Mouse (Mus musculus) G1E (cell line): ENCODE data around the gene Il24. TPM values are rescaled to one million over a fixed set of nuclear protein-coding genes. Genes with fewer than 3 reads are reported as not detected.
A peak's percentile ranks its signal among the peaks of the same experiment; 100 is the strongest.

Source experiments
- ATAC-seq: 2 replicates; pipeline ENCODE4 v1.8.0; 2016; ENCODE audit warnings: mild to moderate bottlenecking; ENCODE audit not compliant: insufficient number of reproducible peaks, poor library complexity, low FRiP score, severe bottlenecking; ENCODE audit errors: extremely low read depth
- DNase-seq: peaks from one replicate; pipeline ENCODE4 v3.0.0; 2012; ENCODE audit warnings: low spot score
- H3K27me3 ChIP-seq: 2 replicates; pipeline ENCODE4 v1.6.1; 2012; ENCODE audit warnings: mild to moderate bottlenecking, low read length, inconsistent platforms; ENCODE audit not compliant: insufficient read depth
- H3K36me3 ChIP-seq: replicated peaks from 2 replicates; pipeline ENCODE3; 2012; ENCODE audit warnings: mild to moderate bottlenecking, inconsistent platforms
- H3K4me1 ChIP-seq: 2 replicates; pipeline ENCODE4 v1.6.1; 2012; ENCODE audit warnings: low read depth, low read length, inconsistent platforms, mixed read lengths; ENCODE audit not compliant: insufficient read depth
- H3K4me3 ChIP-seq: 2 replicates; pipeline ENCODE4 v1.5.1; 2012; ENCODE audit warnings: low read depth, mild to moderate bottlenecking, inconsistent platforms, low read length, moderate library complexity, mixed read lengths
- H3K9me3 ChIP-seq: replicated peaks from 2 replicates; pipeline ENCODE4 v1.6.1; 2012; ENCODE audit warnings: inconsistent platforms
- CTCF ChIP-seq: IDR thresholded peaks from 2 replicates; pipeline ENCODE4 v1.5.1; 2012; ENCODE audit warnings: low read depth, low read length, inconsistent platforms, mixed read lengths
- GATA1 ChIP-seq: IDR thresholded peaks from 2 replicates; pipeline ENCODE4 v1.6.1; 2012; ENCODE audit warnings: borderline replicate concordance, low read length, inconsistent platforms, mixed read lengths
- GATA2 ChIP-seq: IDR thresholded peaks from 2 replicates; pipeline ENCODE4 v1.6.1; 2012; ENCODE audit warnings: low read depth, low read length, inconsistent platforms, borderline replicate concordance
- POLR2AphosphoS5 ChIP-seq: IDR thresholded peaks from 2 replicates; pipeline ENCODE4 v1.6.1; 2012; ENCODE audit warnings: low read depth, low read length, inconsistent platforms; ENCODE audit not compliant: insufficient replicate concordance
- TAL1 ChIP-seq: conservative IDR thresholded peaks from 2 replicates; pipeline ENCODE4 v1.6.1; 2012; ENCODE audit warnings: low read depth, low read length, inconsistent platforms, mixed read lengths
- polyA plus RNA-seq: library from polyadenylated mRNA; stranded (reverse); fragments of >175 nt; gene quantifications from 2 replicates; pipeline ENCODE4 v1.2.3, GENCODE M21; 2012
- total RNA-seq, 2 experiments: library from RNA; stranded (forward) in 1 of 2; stranded (reverse) in 1 of 2; fragments of 200-1000 nt in 1 of 2; fragments of >200 nt in 1 of 2; fragmentation: Nextera tagmentation in 1 of 2; gene quantifications; 2 replicates each; pipeline ENCODE4 v1.2.3; 2014 to 2017

Gene Il24
- total and polyA plus RNA-seq, 3 experiments: not detected

DNA sequence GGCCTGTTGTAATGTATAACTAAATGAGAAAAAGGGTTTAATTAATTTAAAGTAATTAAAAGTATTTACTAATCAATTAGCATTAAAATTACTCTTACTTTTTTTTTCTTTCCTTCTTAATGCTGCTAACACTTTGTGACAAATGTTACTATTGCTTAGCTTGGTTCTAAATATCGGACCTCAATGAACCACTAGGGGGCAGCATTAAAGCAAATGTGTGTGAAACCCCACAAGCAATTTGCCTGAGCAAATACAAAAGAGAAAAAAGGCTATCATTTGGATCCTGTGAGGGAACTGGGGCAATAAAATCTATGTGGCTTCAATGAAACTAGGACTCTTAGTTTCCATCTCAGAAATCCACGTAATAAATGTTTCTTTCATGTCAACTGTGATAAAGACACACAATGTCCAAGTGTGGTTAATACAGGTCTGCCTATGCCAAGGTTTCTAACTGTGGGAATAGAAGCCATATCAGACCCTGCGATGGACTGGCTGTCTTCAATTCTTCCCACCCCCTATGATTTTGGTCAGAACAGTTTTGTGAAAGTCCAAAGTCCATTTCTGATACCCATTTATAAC, 10.2 kb downstream of the Il24 start:
- DNase-seq (peak; percentile 49), ATAC-seq (no peak)
- Histone ChIP-seq H3K9me3 (no peaks in the 10 kb centered on the region), H3K27me3 (peaks cover 14% of the 10 kb centered on the region), H3K4me3 (no peak overlapping the region), H3K36me3 (no peaks in the 10 kb centered on the region), H3K4me1 (no peaks in the 10 kb centered on the region)
- TF ChIP-seq CTCF: peak; percentile 16; the same call in 1 of the 2 replicates
- no peak for TF ChIP-seq TAL1

DNA sequence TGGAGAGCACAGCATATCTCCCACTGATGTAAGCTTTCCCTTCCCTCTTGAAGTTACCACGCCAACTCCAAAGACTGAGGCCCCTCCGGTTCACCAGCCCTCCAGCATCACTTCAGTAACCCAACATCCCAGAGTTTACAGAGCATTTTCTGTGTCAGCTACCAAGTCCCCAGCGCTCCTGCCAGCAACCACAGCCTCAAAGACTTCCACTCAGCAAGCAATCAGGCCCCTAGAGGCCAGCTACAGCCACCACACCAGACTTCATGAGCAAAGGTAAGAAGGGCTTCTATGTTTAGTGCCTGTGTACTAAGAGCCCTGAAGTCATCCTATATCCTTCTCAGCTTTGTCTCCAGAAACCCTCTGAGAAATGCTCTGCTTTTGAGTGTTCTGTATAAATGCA, 11.3 kb downstream of the Il24 start:
- no peak for TF ChIP-seq TAL1
- TF ChIP-seq CTCF: no peak
- TF ChIP-seq GATA2: no peak
- TF ChIP-seq POLR2AphosphoS5: no peak
- no peak for TF ChIP-seq GATA1
- ATAC-seq: no peak
- no peak for DNase-seq
- Histone ChIP-seq H3K36me3 (no peaks in the 10 kb centered on the region), H3K4me1 (no peaks in the 10 kb centered on the region), H3K9me3 (no peaks in the 10 kb centered on the region), H3K27me3 (peaks cover 14% of the 10 kb centered on the region), H3K4me3 (no peak overlapping the region)

- ATAC-seq: no peak
- Histone ChIP-seq H3K4me3 (no peak overlapping the region), H3K27me3 (peaks cover 14% of the 10 kb centered on the region), H3K9me3 (no peaks in the 10 kb centered on the region), H3K36me3 (no peaks in the 10 kb centered on the region), H3K4me1 (no peaks in the 10 kb centered on the region)
- DNase-seq: no peak
- TF ChIP-seq GATA2 (no peak), TAL1 (no peak), CTCF (peak; percentile 16; the same call in 1 of the 2 replicates), GATA1 (no peak), POLR2AphosphoS5 (no peak)
Measured at GRCm38 (mm10) chr1:130875139-130875538, 12.1 kb downstream of the Il24 start.

DNA sequence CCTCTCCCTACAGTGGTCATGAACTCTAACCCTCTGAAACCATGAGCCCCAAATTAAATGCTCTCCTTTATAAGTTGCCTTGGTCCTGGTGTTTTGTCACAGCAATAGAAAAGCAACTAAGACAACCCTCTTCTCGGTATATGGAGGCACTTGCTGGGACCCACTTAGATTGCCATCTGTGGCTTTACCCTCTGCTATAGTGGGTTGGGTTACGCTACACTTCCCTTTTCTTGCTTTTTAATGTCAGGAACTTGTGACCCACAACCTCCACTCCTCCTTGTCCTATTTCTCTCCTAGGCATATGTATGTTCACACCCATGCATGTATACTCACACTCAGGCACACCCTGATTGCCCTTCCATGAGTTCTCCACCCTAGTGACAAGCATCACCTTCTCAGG, 14.3 kb downstream of the Il24 start:
- no peaks in the 10 kb centered on the region for H3K4me1 ChIP-seq
- H3K9me3 ChIP-seq: no peaks in the 10 kb centered on the region
- ATAC-seq: no peak
- H3K27me3 ChIP-seq: peaks cover 9% of the 10 kb centered on the region
- no peaks in the 10 kb centered on the region for H3K36me3 ChIP-seq
- DNase-seq: no peak
- H3K4me3 ChIP-seq: no peak overlapping the region
- TF ChIP-seq GATA1: no peak

GRCm38 (mm10) chr1:130865541-130866221, 21.6 kb downstream of the Il24 start, which contains the start of gene Fcmr:
Gene Fcmr, plus strand, starts transcription at chr1:130865669.
- H3K4me3 ChIP-seq: no peak within 1 kb of the TSS
- no peaks in the 10 kb centered on the region for H3K36me3 ChIP-seq
- ATAC-seq (no peak), DNase-seq (no peak)
- no peak for TF ChIP-seq TAL1
- TF ChIP-seq GATA1: no peak
- no peak for TF ChIP-seq POLR2AphosphoS5
- no peak for TF ChIP-seq GATA2
- TF ChIP-seq CTCF: no peak
- H3K4me1 ChIP-seq: no peaks in the 10 kb centered on the region
- H3K9me3 ChIP-seq: no peaks in the 10 kb centered on the region
- H3K27me3 ChIP-seq: peaks cover 9% of the 10 kb centered on the region; the same call in 1 of the 2 replicates

- TF ChIP-seq GATA1 (no peak), TAL1 (no peak), GATA2 (no peak), CTCF (no peak), POLR2AphosphoS5 (no peak)
- Histone ChIP-seq H3K4me1 (no peaks in the 10 kb centered on the region), H3K27me3 (peaks cover 9% of the 10 kb centered on the region; the same call in 1 of the 2 replicates), H3K9me3 (no peaks in the 10 kb centered on the region), H3K36me3 (no peaks in the 10 kb centered on the region), H3K4me3 (no peak overlapping the region)
- ATAC-seq (no peak), DNase-seq (no peak)
Measured at GRCm38 (mm10) chr1:130864741-130865140, 22.5 kb downstream of the Il24 start.
